Mouse (Mus musculus) layer of hippocampus, adult 8-10 months (tissue): ENCODE results near the gene 4921511M17Rik. TPM values are rescaled to one million over a fixed set of nuclear protein-coding genes. Genes with fewer than 3 reads are reported as not detected.
"Not testable (repeated sequence)": the region's sequence is repeated elsewhere in the genome, so short reads cannot be mapped to it uniquely, and the experiment has no call there.

Experiments
- DNase-seq, 2 experiments: peaks; one replicate each; pipeline ENCODE4 v3.0.0; 2022; ENCODE audit warnings: low spot score in 2 of 2
- total RNA-seq, 4 experiments: library from RNA; stranded (reverse); gene quantifications; 2 replicates each; pipeline ENCODE4 v1.2.4; 2022

The 4921511M17Rik gene
- total RNA-seq, result not detected

DNA sequence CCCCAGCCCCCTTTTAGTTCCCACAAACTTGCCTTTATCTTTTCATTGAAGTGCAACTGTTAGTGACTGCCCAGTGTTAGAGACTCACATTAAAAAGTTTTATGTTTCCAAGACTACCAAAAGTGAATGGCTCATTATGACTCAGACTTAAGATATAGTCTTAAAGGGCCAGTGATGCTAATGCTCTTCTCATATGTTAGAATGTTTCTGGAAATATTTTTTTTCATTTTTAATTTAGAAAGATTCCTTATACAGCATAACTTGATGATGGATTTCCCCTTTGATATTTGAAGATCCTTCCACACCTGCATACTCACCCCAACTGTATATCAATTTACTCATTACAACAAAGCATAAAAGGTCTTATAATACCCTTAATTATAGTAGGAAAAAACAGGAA lies at the start of gene 4921511M17Rik:
Gene 4921511M17Rik (minus strand): TSS at position 101 of the 400 bp plus-strand sequence.
- not testable (repeated sequence) for DNase-seq

GRCm38 (mm10) chrX:154054939-154055338 lies 21.3 kb upstream of the 4921511M17Rik start, which contains the start of gene Gm10057:
Gm10057 (minus strand) TSS chrX:154055039.
- DNase-seq, result not testable (repeated sequence)

DNA sequence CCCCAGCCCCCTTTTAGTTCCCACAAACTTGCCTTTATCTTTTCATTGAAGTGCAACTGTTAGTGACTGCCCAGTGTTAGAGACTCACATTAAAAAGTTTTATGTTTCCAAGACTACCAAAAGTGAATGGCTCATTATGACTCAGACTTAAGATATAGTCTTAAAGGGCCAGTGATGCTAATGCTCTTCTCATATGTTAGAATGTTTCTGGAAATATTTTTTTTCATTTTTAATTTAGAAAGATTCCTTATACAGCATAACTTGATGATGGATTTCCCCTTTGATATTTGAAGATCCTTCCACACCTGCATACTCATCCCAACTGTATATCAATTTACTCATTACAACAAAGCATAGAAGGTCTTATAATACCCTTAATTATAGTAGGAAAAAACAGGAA lies 21.1 kb downstream of the 4921511M17Rik start, which contains the start of gene Samt1:
Gene Samt1 (minus strand): TSS at position 101 of the 400 bp plus-strand sequence.
- not testable (repeated sequence) for DNase-seq

DNA sequence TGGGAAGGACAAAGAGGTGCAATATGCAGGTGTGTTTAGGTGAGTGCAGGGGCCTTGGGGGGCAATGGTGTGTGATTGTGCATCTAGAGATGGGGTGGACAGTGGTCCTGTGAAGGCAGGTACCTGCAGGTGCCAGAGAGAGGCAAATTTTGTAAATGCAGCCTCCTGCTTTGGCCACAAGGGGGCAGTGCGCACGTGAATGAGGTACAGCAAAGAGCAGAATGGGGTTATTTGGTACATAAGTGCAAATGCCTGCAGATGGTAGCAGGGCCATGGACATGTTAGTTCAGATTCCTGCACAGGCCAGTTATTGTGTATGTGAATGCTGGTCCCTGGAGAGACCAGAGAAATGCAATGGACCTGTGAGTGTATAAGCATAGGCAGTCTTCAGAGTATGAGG lies 56.7 kb downstream of the 4921511M17Rik start:
- DNase-seq, result not testable (repeated sequence)

DNA sequence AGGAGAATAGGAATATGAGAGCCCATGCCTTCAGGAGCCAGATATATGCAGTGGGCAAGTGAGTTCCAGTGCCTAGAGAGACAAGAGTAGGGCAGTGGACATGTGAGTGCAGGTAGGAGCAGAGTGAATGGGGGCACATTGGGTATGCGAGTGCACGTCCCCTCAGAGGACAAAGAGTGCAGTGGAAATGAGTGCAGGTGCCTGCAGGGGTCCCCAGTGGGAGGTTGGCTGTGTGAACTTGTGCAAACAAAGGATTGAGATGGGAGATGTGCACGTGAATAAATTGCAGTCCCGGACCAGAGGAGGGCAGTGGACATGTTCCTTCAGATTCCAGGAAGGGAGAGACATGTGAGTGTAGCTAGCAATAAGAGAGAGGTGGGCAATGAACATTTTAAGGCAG lies 57.2 kb downstream of the 4921511M17Rik start:
- not testable (repeated sequence) for DNase-seq

DNA sequence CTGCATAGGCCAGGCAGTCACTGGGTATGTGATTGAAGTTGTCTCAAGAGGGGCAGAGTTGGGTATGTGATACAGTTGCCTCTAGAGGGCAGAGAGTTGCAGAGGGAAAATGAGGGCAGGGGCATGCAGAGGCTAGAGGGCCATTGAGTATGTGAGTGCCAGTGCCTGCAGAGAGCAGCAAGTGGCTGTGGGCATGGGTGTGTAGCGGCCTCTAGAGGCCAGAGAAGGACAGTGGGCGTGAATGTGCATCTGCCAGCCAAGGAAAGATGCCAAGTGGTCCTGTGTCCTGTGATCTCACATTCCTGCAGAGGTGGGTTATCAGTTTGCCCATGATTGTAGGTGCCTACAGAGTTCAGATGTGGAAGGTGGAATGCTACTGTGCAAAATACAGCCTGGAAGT lies 59.2 kb downstream of the 4921511M17Rik start:
- DNase-seq, result no peak

Other genes with a start within 250 kb of the 4921511M17Rik start
- gene Spin2c, start 201.6 kb downstream of the 4921511M17Rik start, total RNA-seq, result 10 to 100 TPM in 1 of 4 experiments, 1 to 10 TPM in 3; 8.5 to 11.2 (median 8.7) TPM
- gene Samt1, start 21.2 kb downstream of the 4921511M17Rik start, total RNA-seq, result not detected
- gene Gm10057, start 21.2 kb upstream of the 4921511M17Rik start, total RNA-seq, result not detected
- not detected for gene Gm15140, start 86.9 kb upstream of the 4921511M17Rik start, total RNA-seq